Mouse (Mus musculus) limb, embryonic 10.5 days (tissue): ENCODE data around the gene Olfr1155. TPM values are rescaled to one million over a fixed set of nuclear protein-coding genes. Genes with fewer than 3 reads are reported as not detected.

ENCODE experiments used
- DNase-seq: peaks from one replicate; pipeline ENCODE4 v3.0.0-alpha.2; 2017; ENCODE audit warnings: low spot score
- H3K27ac ChIP-seq: fragments of 300-500 bp; sonication (generic); 2 replicates; pipeline ENCODE4 v1.5.1; 2016; ENCODE audit warnings: mild to moderate bottlenecking
- H3K27me3 ChIP-seq: fragments of 300-500 bp; sonication (generic); 2 replicates; pipeline ENCODE4 v1.6.1; 2016; ENCODE audit warnings: low read depth, mild to moderate bottlenecking; ENCODE audit not compliant: poor library complexity, severe bottlenecking
- H3K36me3 ChIP-seq: fragments of 300-500 bp; sonication (generic); 2 replicates; pipeline ENCODE4 v1.6.1; 2016; ENCODE audit warnings: mild to moderate bottlenecking, moderate library complexity
- H3K4me1 ChIP-seq: fragments of 300-500 bp; sonication (generic); 2 replicates; pipeline ENCODE4 v1.6.1; 2016
- H3K4me3 ChIP-seq: fragments of 300-500 bp; sonication (generic); 2 replicates; pipeline ENCODE4 v1.5.1; 2016; ENCODE audit warnings: mild to moderate bottlenecking, moderate library complexity
- H3K9me3 ChIP-seq: fragments of 300-500 bp; sonication (generic); replicated peaks from 2 replicates; pipeline ENCODE4 v1.6.1; 2016; ENCODE audit warnings: mild to moderate bottlenecking
- WGBS: fragments of 180-500 bp; shearing (Covaris S2); methylation state at CpG from one replicate; pipeline ENCODE4 v1.1.7; 2016; 5-methylcytosine and 5-hydroxymethylcytosine counted together
- polyA plus RNA-seq: library from polyadenylated mRNA; unstranded; fragments of >200 nt; fragmentation: Nextera tagmentation; extraction: Ambion mirVana; gene quantifications from 2 replicates; pipeline ENCODE4 v1.2.1, GENCODE M21; 2016

Olfr1155 gene
- not detected in 2 replicates for polyA plus RNA-seq

DNA sequence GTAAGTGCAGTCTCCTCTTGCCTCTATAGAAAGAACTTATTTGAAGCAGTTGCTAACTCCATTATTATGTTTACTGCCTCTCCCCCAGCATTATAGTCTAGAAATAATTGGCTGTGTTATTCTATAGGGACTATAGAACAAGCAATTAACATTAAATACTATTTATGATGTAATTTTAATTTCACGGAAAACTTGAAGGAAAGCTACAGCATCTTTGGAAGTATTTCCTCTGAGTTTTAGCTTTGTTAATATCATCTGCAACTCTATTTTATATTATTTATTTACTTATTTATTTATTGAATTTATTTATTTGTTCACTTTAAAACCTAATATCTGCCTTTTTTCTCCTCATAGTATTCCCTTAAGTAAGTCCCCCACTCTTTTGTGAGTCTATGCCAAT lies at the start of gene Olfr1155:
Gene Olfr1155 (minus strand): TSS at position 101 of the 400 bp plus-strand sequence.
- Histone ChIP-seq H3K9me3 (no peaks in the 10 kb centered on the region), H3K36me3 (no peaks in the 10 kb centered on the region), H3K27me3 (no peaks in the 10 kb centered on the region), H3K4me1 (no peaks in the 10 kb centered on the region), H3K27ac (no peak within 1 kb of the TSS), H3K4me3 (no peak within 1 kb of the TSS)
- 97% methylated on average over 1 of the region's 1 CpGs for WGBS
- no peak for DNase-seq

- Histone ChIP-seq H3K36me3 (no peaks in the 10 kb centered on the region), H3K4me3 (no peak within 1 kb of the TSS), H3K27me3 (no peaks in the 10 kb centered on the region), H3K27ac (no peak within 1 kb of the TSS), H3K4me1 (no peaks in the 10 kb centered on the region), H3K9me3 (no peaks in the 10 kb centered on the region)
- no peak for DNase-seq
Observed at GRCm38 (mm10) chr2:87989813-87990212, 44.9 kb upstream of the Olfr1155 start, which contains the start of gene Olfr1158. TSS of gene Olfr1158 (plus strand) at chr2:87990113.

- Histone ChIP-seq H3K4me1 (no peaks in the 10 kb centered on the region), H3K27me3 (no peaks in the 10 kb centered on the region), H3K4me3 (no peak within 1 kb of the TSS), H3K9me3 (no peaks in the 10 kb centered on the region), H3K36me3 (no peaks in the 10 kb centered on the region), H3K27ac (no peak within 1 kb of the TSS)
- no peak for DNase-seq
- 78% methylated on average over 3 of the region's 3 CpGs for WGBS
Observed at GRCm38 (mm10) chr2:87974563-87974962, 29.6 kb upstream of the Olfr1155 start, which contains the start of gene Olfr74. TSS of gene Olfr74 (minus strand) at chr2:87974663.

DNA sequence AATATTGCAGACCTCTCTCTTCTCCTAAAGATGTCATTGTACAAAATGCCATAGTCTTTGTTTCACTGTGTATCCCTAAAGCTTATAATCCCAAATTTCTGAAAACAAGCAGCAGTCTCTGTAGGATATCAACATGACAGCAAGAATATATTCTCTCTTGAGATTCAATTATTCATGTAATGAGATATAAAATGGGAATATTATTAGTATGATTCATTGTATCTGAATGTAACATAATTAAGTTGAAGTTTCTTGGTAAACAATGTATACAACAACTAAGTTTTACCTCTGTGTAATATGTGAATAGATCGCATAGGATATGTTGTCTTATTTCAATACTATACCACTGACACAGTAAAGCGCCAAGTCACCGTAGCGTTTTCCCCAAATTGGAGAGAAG lies 23.3 kb upstream of the Olfr1155 start, which contains the start of gene Olfr1157:
Gene Olfr1157 (minus strand): TSS at position 101 of the 400 bp plus-strand sequence.
- H3K4me3 ChIP-seq = no peak within 1 kb of the TSS
- DNase-seq = no peak
- H3K36me3 ChIP-seq = no peaks in the 10 kb centered on the region
- H3K27ac ChIP-seq = no peak within 1 kb of the TSS
- H3K27me3 ChIP-seq = no peaks in the 10 kb centered on the region
- no peaks in the 10 kb centered on the region for H3K4me1 ChIP-seq
- H3K9me3 ChIP-seq = no peaks in the 10 kb centered on the region
- WGBS = 96% methylated on average over 4 of the region's 4 CpGs

DNA sequence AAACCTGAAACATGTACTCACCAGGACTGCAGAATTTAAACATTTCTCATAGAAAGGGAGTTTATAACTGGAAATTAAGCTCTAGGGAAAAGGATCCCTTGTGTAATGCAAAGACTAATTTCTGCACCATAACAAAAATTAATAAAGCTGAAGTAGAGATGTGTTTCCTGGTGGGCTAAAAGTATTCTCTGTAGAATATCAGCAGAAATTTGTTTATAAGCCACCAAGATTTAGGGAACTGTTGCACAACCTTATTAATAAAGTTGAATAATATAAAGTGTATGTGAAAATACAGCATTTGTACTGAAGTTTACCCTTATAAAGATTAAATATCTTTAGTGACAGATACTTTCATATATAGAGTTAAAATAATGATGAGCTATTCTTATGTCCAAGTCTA lies 8.1 kb upstream of the Olfr1155 start, which contains the start of gene Olfr1156:
Gene Olfr1156 (minus strand): TSS at position 101 of the 400 bp plus-strand sequence.
- Histone ChIP-seq H3K27ac (no peak within 1 kb of the TSS), H3K9me3 (no peaks in the 10 kb centered on the region), H3K4me3 (no peak within 1 kb of the TSS), H3K27me3 (no peaks in the 10 kb centered on the region), H3K36me3 (no peaks in the 10 kb centered on the region), H3K4me1 (no peaks in the 10 kb centered on the region)
- DNase-seq = no peak

GRCm38 (mm10) chr2:87905066-87905465 lies 39.9 kb downstream of the Olfr1155 start, which contains the start of gene Olfr1154:
TSS of gene Olfr1154 (minus strand) at chr2:87905166.
- Histone ChIP-seq H3K27me3 (no peaks in the 10 kb centered on the region), H3K36me3 (no peaks in the 10 kb centered on the region), H3K27ac (no peak within 1 kb of the TSS), H3K4me1 (no peaks in the 10 kb centered on the region), H3K9me3 (no peaks in the 10 kb centered on the region), H3K4me3 (no peak within 1 kb of the TSS)
- WGBS = 95% methylated on average over 1 of the region's 1 CpGs
- no peak for DNase-seq

DNA sequence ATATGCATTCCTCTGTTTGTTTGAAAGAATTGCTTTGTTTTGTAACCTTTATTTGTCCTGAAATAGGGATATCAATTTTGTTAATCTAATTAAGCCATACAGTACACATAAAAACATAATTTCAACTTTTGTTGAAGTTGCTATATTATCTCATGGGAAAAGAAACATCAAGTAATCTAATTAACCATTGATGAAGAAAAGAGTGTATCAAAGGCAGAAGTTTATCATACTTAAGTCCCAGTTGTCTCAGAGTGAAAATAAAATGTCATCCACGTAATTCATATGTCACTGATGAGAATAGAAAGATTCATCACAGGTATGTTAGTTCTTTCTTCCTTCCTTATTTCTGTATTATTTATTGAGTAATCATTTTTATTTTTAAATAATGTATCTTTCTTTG lies 50.3 kb downstream of the Olfr1155 start, which contains the start of gene Olfr1153:
Gene Olfr1153 (plus strand): TSS at position 301 of the 400 bp plus-strand sequence.
- no peak for DNase-seq
- WGBS = 86% methylated on average over 1 of the region's 1 CpGs
- H3K27ac ChIP-seq = no peak within 1 kb of the TSS
- H3K4me1 ChIP-seq = no peaks in the 10 kb centered on the region
- H3K9me3 ChIP-seq = no peaks in the 10 kb centered on the region
- H3K4me3 ChIP-seq = no peak within 1 kb of the TSS
- no peaks in the 10 kb centered on the region for H3K36me3 ChIP-seq
- no peaks in the 10 kb centered on the region for H3K27me3 ChIP-seq

Other genes with a start within 250 kb of the Olfr1155 start
- gene Olfr1137, start 232.0 kb downstream of the Olfr1155 start, polyA plus RNA-seq = not detected in 2 replicates
- gene Olfr1138, start 205.2 kb downstream of the Olfr1155 start, polyA plus RNA-seq = not detected in 2 replicates
- not detected in 2 replicates for gene Olfr1140, start 201.4 kb downstream of the Olfr1155 start, polyA plus RNA-seq
- gene Olfr1141, start 191.1 kb downstream of the Olfr1155 start, polyA plus RNA-seq = not detected in 2 replicates
- not detected in 2 replicates for gene Olfr152, start 165.7 kb downstream of the Olfr1155 start, polyA plus RNA-seq
- gene Olfr1143, start 144.5 kb downstream of the Olfr1155 start, polyA plus RNA-seq = not detected in 2 replicates
- gene Olfr1145, start 135.3 kb downstream of the Olfr1155 start, polyA plus RNA-seq = not detected in 2 replicates
- gene Olfr1148, start 114.6 kb downstream of the Olfr1155 start, polyA plus RNA-seq = not detected in 2 replicates
- gene Olfr1150-ps1, start 101.1 kb downstream of the Olfr1155 start, polyA plus RNA-seq = not detected in 2 replicates
- gene Olfr1151, start 89.3 kb downstream of the Olfr1155 start, polyA plus RNA-seq = not detected in 2 replicates
- gene Olfr1152, start 78.6 kb downstream of the Olfr1155 start, polyA plus RNA-seq = 0.03 TPM in 1 of 2 replicates, not detected in the other
- gene Olfr1153, start 50.2 kb downstream of the Olfr1155 start, polyA plus RNA-seq = not detected in 2 replicates
- not detected in 2 replicates for gene Olfr1154, start 40.0 kb downstream of the Olfr1155 start, polyA plus RNA-seq
- gene Olfr1156, start 8.0 kb upstream of the Olfr1155 start, polyA plus RNA-seq = not detected in 2 replicates
- gene Olfr1157, start 23.2 kb upstream of the Olfr1155 start, polyA plus RNA-seq = not detected in 2 replicates
- gene Olfr74, start 29.5 kb upstream of the Olfr1155 start, polyA plus RNA-seq = not detected in 2 replicates
- not detected in 2 replicates for gene Olfr1158, start 45.0 kb upstream of the Olfr1155 start, polyA plus RNA-seq
- gene Olfr1160, start 63.1 kb upstream of the Olfr1155 start, polyA plus RNA-seq = not detected in 2 replicates
- gene Olfr1161, start 77.6 kb upstream of the Olfr1155 start, polyA plus RNA-seq = not detected in 2 replicates
- 0.05 and 0.06 TPM in 2 replicates for gene Olfr73, start 92.6 kb upstream of the Olfr1155 start, polyA plus RNA-seq
- gene Olfr1162, start 106.0 kb upstream of the Olfr1155 start, polyA plus RNA-seq = not detected in 2 replicates
- gene Olfr1163, start 126.7 kb upstream of the Olfr1155 start, polyA plus RNA-seq = not detected in 2 replicates
- not detected in 2 replicates for gene Olfr1164, start 148.8 kb upstream of the Olfr1155 start, polyA plus RNA-seq
- not detected in 2 replicates for gene Olfr1166, start 183.1 kb upstream of the Olfr1155 start, polyA plus RNA-seq
- gene Olfr1167, start 210.1 kb upstream of the Olfr1155 start, polyA plus RNA-seq = not detected in 2 replicates
- gene Olfr1168, start 236.7 kb upstream of the Olfr1155 start, polyA plus RNA-seq = not detected in 2 replicates